Mouse (Mus musculus) megakaryocyte, embryonic 14.5 days (primary cell): ENCODE results near the gene Il21.

Source experiments
- FLI1 ChIP-seq: IDR thresholded peaks from 2 replicates; pipeline ENCODE4 v1.6.1; 2012; ENCODE audit warnings: low read length, inconsistent platforms, mixed read lengths
- GATA1 ChIP-seq: IDR thresholded peaks from 3 replicates; pipeline ENCODE4 v1.6.1; 2012; ENCODE audit warnings: mixed read lengths, low read length, inconsistent platforms, borderline replicate concordance

DNA sequence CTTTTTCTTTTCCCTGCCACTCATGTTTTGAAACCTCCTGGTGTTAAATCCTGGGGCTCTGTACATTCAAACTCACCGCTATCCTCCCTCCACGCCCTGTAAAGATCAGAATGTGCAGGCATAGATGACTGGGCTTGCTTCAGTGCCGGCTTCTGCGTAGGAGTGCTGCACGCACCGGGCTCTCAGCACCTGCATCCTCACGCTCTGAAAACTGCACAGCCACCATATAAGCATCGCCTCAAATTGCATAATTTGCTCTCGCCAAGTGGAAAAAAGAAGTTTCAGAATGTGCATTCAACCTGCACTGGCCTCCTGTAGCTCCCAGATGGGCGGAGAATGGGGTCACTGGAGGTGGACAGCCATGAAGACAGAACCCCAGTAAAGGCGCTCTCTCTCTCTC is 35.9 kb upstream of the Il21 start:
- TF ChIP-seq GATA1, result no peak
- TF ChIP-seq FLI1, result no peak
